Mouse (Mus musculus) liver, embryonic 16.5 days (tissue): ENCODE measurements at regions not wholly inside any gene's neighbourhood (a gene's known extent, or its start where the extent isn't known, plus 50 kb on each side); places are given as distances from the start of the nearest gene placed in this dataset.

ENCODE experiments used
- ATAC-seq: fragments of 200-750 bp; cut with Nextera tagmentation; 2 replicates; pipeline ENCODE4 v1.8.0; 2017; ENCODE audit warnings: low read depth, mild to moderate bottlenecking, moderate number of reproducible peaks, moderate library complexity
- H3K27ac ChIP-seq: fragments of 300-500 bp; sonication (generic); 2 replicates; pipeline ENCODE4 v1.5.1; 2014; ENCODE audit warnings: mild to moderate bottlenecking, low read length
- H3K27me3 ChIP-seq: fragments of 300-500 bp; sonication (generic); 2 replicates; pipeline ENCODE4 v1.6.1; 2014; ENCODE audit warnings: low read depth, low read length, mixed read lengths; ENCODE audit not compliant: control insufficient read depth, insufficient read depth
- H3K36me3 ChIP-seq: fragments of 300-500 bp; sonication (generic); 2 replicates; pipeline ENCODE4 v1.6.1; 2014; ENCODE audit warnings: mild to moderate bottlenecking; ENCODE audit not compliant: control insufficient read depth, insufficient read depth
- H3K4me1 ChIP-seq: fragments of 300-500 bp; sonication (generic); 2 replicates; pipeline ENCODE4 v1.6.1; 2014; ENCODE audit warnings: low read depth, low read length, mixed read lengths; ENCODE audit not compliant: control insufficient read depth
- H3K4me2 ChIP-seq: fragments of 300-500 bp; sonication (generic); 2 replicates; pipeline ENCODE4 v1.6.1; 2014; ENCODE audit warnings: low read depth, low read length, mixed read lengths
- H3K4me3 ChIP-seq: fragments of 300-500 bp; sonication (generic); 2 replicates; pipeline ENCODE4 v1.5.1; 2014; ENCODE audit warnings: low read depth, mild to moderate bottlenecking, low read length
- H3K9ac ChIP-seq: fragments of 300-500 bp; sonication (generic); 2 replicates; pipeline ENCODE4 v1.6.1; 2014; ENCODE audit warnings: low read depth, low read length
- H3K9me3 ChIP-seq: fragments of 300-500 bp; sonication (generic); replicated peaks from 2 replicates; pipeline ENCODE4 v1.6.1; 2016; ENCODE audit warnings: low read length; ENCODE audit not compliant: control insufficient read depth
- WGBS: fragments of 180-500 bp; shearing (Covaris S2); extraction: QIAGEN DNeasy Blood & Tissue Kit; methylation state at CpG from one replicate; pipeline ENCODE4 v1.1.7; 2014; ENCODE audit not compliant: insufficient replicate concordance; 5-methylcytosine and 5-hydroxymethylcytosine counted together

DNA sequence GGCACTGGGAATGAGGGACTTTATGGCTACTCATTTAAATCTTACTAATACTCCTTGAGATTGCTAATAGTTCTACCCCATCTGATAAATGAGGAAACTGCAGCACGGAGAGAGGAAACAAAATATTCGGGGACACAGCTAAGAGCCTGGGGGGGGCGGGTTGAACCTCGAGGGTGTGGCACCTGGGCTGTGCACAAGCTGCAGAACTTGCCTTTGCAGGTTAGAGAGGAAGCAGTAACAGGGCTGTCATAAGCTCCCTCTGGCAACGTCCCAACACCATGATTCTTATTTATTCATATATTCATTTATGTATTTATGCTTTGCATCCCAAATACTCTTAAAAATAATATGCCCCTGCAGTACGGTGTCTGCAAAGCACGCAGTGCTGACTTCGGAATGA is 237.5 kb downstream of the Ccser2 start:
- 50% methylated on average over 8 of the region's 8 CpGs for WGBS
- no peak for ATAC-seq
- H3K27ac ChIP-seq, result no peak overlapping the region
- H3K9me3 ChIP-seq, result no peaks in the 10 kb centered on the region
- H3K4me3 ChIP-seq, result no peak overlapping the region
- no peaks in the 10 kb centered on the region for H3K36me3 ChIP-seq
- no peaks in the 10 kb centered on the region for H3K4me1 ChIP-seq
- no peak overlapping the region for H3K9ac ChIP-seq
- H3K4me2 ChIP-seq, result no peak overlapping the region
- H3K27me3 ChIP-seq, result no peaks in the 10 kb centered on the region

- no peaks in the 10 kb centered on the region for H3K27me3 ChIP-seq
- ATAC-seq, result no peak
- H3K27ac ChIP-seq, result no peak overlapping the region
- no peaks in the 10 kb centered on the region for H3K9me3 ChIP-seq
- H3K4me1 ChIP-seq, result no peaks in the 10 kb centered on the region
- no peaks in the 10 kb centered on the region for H3K36me3 ChIP-seq
- H3K9ac ChIP-seq, result no peak overlapping the region
- H3K4me3 ChIP-seq, result no peak overlapping the region
- 54% methylated on average over 6 of the region's 6 CpGs for WGBS
- no peak overlapping the region for H3K4me2 ChIP-seq
These were observed 242.5 kb downstream of the Ccser2 start for GRCm38 (mm10) chr14:36726092-36726491.

DNA sequence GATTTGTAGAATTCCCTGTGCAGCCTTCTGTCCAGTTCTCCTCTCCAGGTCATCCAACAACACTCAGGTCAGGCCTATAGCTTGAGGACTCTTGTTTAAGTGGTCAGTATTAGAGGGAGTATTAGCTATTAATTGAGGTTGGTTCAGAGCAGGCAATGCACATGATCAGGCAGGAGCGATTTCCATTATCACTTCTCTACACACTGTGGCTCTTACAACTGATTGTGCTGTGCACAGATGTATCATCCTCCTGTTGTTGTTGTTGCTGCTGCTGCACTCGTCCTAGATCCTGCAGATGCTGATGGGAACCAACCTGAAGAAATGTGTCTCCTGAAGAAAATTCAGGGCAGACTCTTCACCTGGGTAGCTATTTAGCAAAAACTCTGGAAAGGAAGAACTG is 252.9 kb downstream of the Ccser2 start:
- no peak overlapping the region for H3K9ac ChIP-seq
- WGBS, result 51% methylated on average over 2 of the region's 2 CpGs
- no peak overlapping the region for H3K4me3 ChIP-seq
- peak; percentile 55 for ATAC-seq
- H3K27ac ChIP-seq, result no peak overlapping the region
- H3K4me2 ChIP-seq, result no peak overlapping the region
- H3K9me3 ChIP-seq, result no peaks in the 10 kb centered on the region
- H3K27me3 ChIP-seq, result no peaks in the 10 kb centered on the region
- H3K36me3 ChIP-seq, result no peaks in the 10 kb centered on the region
- H3K4me1 ChIP-seq, result no peaks in the 10 kb centered on the region

DNA sequence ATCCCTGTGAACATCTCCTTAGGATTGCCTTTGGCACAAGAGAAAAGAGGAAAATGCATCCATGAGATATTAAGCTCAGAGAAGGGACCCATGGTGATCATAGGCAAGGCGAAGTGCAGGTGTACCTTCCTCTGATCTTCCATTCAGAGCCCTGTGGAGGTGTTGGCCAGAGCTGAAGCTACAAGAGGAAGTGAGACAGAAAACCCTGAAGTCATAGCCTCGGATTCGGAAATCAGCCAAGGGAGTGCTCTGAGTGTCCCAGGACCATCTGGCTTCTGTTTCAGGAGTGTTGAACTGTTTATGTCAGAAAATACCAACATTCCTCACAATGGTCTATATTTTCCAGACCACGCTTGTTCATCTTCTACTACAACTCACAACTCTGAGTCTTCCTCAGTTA is 271.6 kb downstream of the Ccser2 start:
- Histone ChIP-seq H3K9ac (no peak overlapping the region), H3K4me2 (no peak overlapping the region), H3K27me3 (no peaks in the 10 kb centered on the region), H3K4me1 (no peaks in the 10 kb centered on the region; the same call in none of the 2 replicates), H3K9me3 (no peaks in the 10 kb centered on the region), H3K4me3 (no peak overlapping the region), H3K36me3 (no peaks in the 10 kb centered on the region), H3K27ac (no peak overlapping the region)
- no peak for ATAC-seq
- 59% methylated on average over 4 of the region's 4 CpGs for WGBS

DNA sequence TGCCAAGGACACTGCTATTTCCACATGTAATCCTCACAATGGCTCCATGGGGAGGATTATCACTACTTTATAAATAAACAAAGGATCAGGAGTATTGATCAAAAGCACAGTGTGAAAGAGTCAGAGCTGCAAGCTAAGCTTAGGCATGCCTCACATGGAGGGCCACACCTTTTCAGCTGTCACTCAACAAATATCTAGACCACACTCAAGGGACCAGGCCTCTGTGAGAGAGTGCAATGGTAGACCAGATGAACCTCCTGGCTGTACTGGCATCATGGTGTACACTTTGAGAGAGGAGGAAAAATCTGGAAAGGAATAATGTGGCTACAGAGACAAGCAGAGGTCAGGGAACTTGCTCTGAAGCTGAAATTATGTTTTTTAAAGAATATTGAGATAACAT is 276.6 kb downstream of the Ccser2 start:
- Histone ChIP-seq H3K9me3 (no peaks in the 10 kb centered on the region), H3K9ac (no peak overlapping the region), H3K4me1 (peaks cover 8% of the 10 kb centered on the region), H3K27me3 (no peaks in the 10 kb centered on the region), H3K27ac (peak overlapping the region; percentile 80), H3K36me3 (no peaks in the 10 kb centered on the region), H3K4me3 (no peak overlapping the region), H3K4me2 (no peak overlapping the region)
- peak; percentile 43; the same call in 1 of the 2 replicates for ATAC-seq

DNA sequence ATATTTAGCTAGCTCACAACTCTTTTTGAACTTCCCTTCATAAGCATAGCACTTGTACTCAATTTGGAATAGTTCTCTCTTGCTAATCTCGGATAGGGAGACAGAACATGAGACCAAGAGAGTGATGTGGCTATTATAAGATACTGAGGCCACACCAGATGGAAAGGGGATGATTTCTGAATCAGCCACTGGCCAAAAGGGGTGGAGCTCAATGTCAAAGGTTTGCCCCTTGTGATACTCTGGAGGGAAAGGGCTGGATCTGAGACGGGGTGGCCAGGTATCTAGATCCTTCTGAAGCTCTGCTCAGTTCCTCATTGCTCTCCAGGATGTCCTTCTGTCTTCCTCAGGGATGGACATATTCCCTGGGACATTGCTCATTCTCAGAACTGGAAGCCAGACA is 277.6 kb downstream of the Ccser2 start:
- no peaks in the 10 kb centered on the region for H3K9me3 ChIP-seq
- peak overlapping the region; percentile 14; the same call in 1 of the 2 replicates for H3K9ac ChIP-seq
- no peak overlapping the region for H3K4me3 ChIP-seq
- ATAC-seq, result peak; percentile 95
- peaks cover 8% of the 10 kb centered on the region for H3K4me1 ChIP-seq
- WGBS, result 37% methylated on average over 2 of the region's 2 CpGs
- H3K4me2 ChIP-seq, result peak overlapping the region; percentile 36
- peak overlapping the region; percentile 80 for H3K27ac ChIP-seq
- H3K36me3 ChIP-seq, result no peaks in the 10 kb centered on the region
- no peaks in the 10 kb centered on the region for H3K27me3 ChIP-seq

- Histone ChIP-seq H3K4me2 (0 out of 2 replicates have a peak overlapping the region, but pooled peaks have one; percentile 15), H3K4me3 (no peak overlapping the region), H3K27ac (peak overlapping the region; percentile 86)
These were observed 309.8 kb downstream of the Ccser2 start for GRCm38 (mm10) chr14:36658678-36659263.

DNA sequence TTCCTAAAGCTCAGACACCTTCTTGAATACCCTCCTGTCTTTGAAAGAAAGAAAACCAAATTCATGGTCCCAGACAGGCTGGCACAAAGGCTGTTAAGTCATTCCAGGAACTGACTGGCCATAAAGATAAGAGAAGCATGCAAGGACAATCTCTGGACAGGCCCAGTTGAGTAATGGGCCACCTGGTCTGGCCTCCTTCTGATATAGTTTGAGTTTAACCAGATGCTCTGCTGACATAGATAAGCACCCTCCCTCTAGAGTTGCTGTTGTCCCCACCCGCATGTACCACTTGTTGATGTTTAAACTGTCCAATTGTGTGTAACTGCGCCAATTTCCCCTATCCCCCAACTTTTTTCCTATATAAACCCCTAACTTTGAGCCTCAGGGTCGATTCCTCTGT is 310.4 kb downstream of the Ccser2 start:
- 37% methylated on average over 3 of the region's 3 CpGs for WGBS
- no peak overlapping the region for H3K9ac ChIP-seq
- peak; percentile 96 for ATAC-seq
- H3K4me3 ChIP-seq, result no peak overlapping the region
- H3K27me3 ChIP-seq, result no peaks in the 10 kb centered on the region
- peaks cover 10% of the 10 kb centered on the region for H3K4me1 ChIP-seq
- H3K4me2 ChIP-seq, result peak overlapping the region; percentile 15; the same call in 1 of the 2 replicates
- H3K9me3 ChIP-seq, result no peaks in the 10 kb centered on the region
- H3K27ac ChIP-seq, result peak overlapping the region; percentile 86
- H3K36me3 ChIP-seq, result no peaks in the 10 kb centered on the region

More at GRCm38 (mm10) chr14:36658678-36659263, 309.8 kb downstream of the Ccser2 start:
- no peaks in the 10 kb centered on the region for H3K9me3 ChIP-seq
- WGBS, result 56% methylated on average over 1 of the region's 1 CpGs
- peak; percentile 69 for ATAC-seq
- H3K4me1 ChIP-seq, result peaks cover 10% of the 10 kb centered on the region
- no peaks in the 10 kb centered on the region for H3K36me3 ChIP-seq
- no peak overlapping the region for H3K9ac ChIP-seq
- H3K27me3 ChIP-seq, result no peaks in the 10 kb centered on the region

- H3K4me2 ChIP-seq, result no peak overlapping the region
- no peak overlapping the region for H3K9ac ChIP-seq
- no peaks in the 10 kb centered on the region for H3K27me3 ChIP-seq
- peaks cover 4% of the 10 kb centered on the region; the same call in 1 of the 2 replicates for H3K4me1 ChIP-seq
- H3K36me3 ChIP-seq, result no peaks in the 10 kb centered on the region
- H3K27ac ChIP-seq, result no peak overlapping the region
- WGBS, result 44% methylated on average over 6 of the region's 6 CpGs
- no peak for ATAC-seq
- no peaks in the 10 kb centered on the region for H3K9me3 ChIP-seq
- H3K4me3 ChIP-seq, result no peak overlapping the region
These were observed 315.5 kb downstream of the Ccser2 start for GRCm38 (mm10) chr14:36652982-36653557.
